Mouse (Mus musculus) frontal cortex, adult 2 months (tissue): ENCODE data around the gene Pxmp4. TPM values are rescaled to one million over a fixed set of nuclear protein-coding genes. Genes with fewer than 3 reads are reported as not detected.
A peak's percentile ranks its signal among the peaks of the same experiment; 100 is the strongest.

Experiments used
- DNase-seq, 2 experiments: peaks; one replicate each; pipeline ENCODE4 v3.0.0; 2022; ENCODE audit warnings: low spot score in 1 of 2; ENCODE audit errors: extremely low spot score in 1 of 2
- polyA plus RNA-seq: library from polyadenylated mRNA; depleted of rRNA; stranded (reverse); fragments of >200 nt; gene quantifications from 2 replicates; pipeline ENCODE4 v1.2.3, GENCODE M21; 2012

The Pxmp4 gene
- polyA plus RNA-seq, 1 experiment = 18.6 TPM

DNA sequence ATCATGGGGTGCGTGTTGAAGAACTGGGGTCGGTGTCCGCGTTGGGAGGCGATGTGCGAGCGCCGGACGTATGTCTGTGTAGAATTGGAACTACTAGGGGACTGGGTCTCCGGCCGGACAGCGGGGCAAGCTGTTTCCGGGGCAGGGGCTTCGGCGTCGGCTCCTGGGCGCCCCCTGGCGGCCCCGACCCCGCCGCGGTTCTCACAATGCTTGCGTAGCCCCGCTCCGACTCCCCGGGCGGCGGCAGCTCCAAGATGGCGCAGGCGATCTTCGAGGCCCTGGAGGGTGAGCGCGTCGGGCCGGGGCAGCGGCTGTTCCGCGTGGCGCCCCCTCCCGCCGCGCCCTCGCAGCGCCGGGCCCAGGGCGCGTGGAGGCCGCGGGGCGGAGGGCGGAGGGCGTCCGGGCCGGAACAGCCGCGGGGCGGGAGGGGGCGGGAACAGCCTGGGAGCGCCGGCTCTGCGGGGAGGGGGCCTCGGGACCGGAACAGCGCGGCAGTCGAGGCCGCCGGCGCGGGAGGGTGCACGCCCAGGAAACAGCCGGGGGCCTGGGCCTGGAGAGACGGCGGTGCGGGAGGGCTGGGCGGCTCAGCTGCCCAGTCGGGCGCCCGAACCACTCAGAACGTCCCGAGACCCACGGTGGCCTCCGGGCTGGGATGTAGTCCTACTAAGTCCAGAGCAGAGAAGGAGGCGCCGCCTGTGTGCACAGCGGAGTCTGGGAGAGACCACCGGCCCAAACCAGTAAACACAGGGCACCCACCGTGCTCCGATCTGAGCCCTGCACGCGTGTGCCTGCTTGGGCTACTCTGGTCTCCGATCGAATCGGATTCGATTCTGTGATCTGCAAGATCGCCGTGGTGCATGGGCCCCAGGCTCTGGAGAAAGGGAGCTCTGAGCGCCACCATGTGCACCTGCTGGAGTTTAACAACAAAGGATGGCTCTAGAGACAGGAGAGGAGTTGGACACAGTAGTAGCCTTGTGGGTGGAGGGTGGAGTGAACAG lies 9.9 kb upstream of the Pxmp4 start, which contains the start of the genes Zfp341 and 4930519P11Rik:
TSS of gene Zfp341 (plus strand) at position 180 of the 998 bp plus-strand sequence.
TSS of gene 4930519P11Rik (minus strand) at position 320 of the 998 bp plus-strand sequence.
- peak; percentile 76 to 89 for DNase-seq

DNA sequence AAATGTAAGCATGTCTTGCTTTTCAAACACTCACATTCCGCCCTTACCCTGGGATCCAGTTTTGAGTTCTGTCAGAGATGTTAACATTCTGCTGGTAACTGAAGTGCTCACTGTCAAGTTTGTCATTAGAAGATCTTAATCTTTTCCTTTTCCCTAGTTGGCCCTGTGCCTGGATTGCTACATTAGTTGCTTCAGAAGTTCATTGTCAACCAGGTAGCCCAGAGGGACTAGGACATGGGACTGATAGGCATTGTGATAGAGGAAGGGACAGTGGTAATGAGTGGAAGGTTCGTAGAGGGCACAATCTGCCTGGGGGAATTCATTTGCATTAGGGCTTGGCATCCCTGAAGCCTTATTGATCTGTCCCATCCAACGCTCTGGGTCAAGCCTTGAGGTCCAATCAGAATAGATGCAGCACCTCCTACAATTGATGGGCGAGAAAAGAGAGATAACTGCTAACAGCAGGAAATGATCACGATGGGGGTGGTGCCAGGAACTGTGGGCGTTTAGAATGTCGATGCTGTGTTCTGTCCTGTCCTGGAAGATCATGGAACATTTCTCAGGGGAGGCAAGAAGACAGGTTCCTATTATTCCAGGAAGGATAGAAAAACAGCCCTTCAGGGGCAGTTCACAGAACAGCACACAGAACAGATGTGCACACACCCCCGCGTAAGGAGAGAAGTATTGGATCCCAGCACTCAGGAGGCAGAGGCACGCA lies 5.7 kb upstream of the Pxmp4 start:
- DNase-seq = no peak

DNA sequence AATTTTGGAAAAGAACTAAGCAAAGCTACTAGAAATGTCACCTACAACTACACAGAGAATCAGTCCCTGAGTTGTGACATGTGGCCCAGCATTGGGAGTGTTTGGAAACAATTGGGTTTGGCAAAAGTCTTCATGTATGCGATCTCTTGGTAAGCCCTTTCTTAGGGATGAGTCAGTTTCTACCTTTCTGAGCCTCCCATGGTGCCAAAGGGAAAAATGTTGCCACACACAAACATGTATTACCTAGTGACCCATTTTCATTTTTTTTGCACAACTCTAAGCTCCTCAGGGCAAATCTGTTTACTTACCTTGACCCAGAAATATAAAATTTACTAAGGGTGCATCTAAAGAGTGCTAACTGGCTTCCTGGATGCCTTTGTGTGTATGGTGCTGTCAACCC lies 3.5 kb upstream of the Pxmp4 start:
- DNase-seq = no peak

DNA sequence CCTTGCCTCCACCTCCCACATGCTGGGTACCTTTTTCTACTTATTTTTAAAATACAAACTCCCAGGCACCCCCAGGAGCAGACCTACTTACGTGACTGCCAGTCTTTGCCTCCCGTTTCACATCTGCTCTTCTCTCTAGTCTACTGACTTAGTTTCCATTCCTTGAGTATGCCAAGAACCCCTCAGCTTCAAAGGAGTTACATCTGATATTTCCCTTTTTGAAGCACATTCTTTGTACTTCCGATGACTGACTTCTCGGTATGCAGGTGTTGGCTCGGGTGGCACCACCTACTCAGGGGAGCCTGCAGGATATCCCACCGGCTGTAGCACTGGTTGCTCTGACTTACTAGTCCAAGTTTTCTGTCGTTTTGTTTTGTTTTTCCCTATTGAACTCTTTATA lies 648 bp upstream of the Pxmp4 start:
- no peak for DNase-seq

DNA sequence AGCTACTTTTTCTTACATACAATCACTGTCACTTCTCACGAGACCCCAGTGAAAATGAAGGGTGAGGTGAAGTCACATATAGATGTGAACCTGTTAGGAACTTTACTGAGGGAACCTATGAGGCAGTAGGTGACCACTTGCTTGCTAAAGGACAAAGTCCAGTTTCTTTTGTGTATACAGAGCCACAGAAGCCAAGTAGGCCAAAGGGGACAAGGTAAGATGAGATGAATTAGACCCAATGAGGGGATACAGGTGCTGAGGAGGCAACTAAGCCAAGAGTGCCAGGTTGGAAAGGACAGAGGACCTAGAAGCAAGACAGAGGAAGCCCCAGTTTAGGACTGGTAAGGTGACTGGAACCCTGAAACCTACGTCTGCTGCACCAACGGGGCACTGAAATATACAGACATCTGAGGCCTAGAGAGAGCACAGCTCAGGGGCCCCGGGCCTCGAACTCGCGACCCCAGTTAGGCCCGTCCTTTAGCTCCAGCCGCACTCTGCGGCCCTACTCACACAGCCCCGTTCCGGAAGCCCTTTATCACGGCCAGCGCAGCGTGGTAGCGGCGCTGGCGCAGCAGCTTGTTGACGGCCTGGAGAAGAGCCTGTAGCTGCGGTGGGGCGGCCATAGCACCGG lies 386 bp downstream of the Pxmp4 start:
- DNase-seq = no peak

DNA sequence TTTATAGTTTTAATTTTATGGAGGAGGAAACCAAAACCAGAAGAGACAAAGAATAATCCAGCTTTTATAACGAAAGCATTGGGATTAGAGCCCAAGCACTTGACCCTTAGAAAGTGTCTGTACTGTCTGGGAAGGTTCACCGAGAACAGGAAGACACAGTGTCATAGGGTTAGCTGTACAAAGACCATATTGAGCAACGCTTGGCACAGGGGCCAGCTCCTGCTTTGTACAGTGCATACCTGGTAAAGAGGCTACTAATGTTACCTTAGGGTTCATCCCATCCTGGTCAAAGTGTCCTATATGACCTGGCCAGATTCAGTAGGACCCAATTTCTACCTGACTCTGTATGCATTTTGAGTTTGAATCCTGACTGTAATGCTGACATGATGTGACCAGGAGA lies 2.2 kb downstream of the Pxmp4 start:
- no peak for DNase-seq

DNA sequence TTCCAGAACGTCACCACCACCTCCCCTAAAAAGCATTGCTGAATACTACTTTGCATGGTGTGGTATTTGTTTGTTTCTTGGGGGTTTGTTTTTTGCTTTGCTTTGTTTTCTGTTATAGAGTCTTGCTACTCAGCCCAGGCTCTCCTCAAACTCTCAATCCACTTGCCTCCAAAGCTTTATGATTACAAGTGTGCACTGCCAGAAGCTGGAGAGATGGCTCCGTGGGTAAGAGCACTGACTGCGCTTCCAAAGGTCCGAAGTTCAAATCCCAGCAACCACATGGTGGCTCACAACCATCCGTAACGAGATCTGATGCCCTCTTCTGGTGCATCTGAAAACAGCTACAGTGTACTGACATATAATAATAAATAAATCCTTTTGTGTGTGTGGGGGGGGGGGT lies 2.9 kb downstream of the Pxmp4 start:
- DNase-seq = no peak

DNA sequence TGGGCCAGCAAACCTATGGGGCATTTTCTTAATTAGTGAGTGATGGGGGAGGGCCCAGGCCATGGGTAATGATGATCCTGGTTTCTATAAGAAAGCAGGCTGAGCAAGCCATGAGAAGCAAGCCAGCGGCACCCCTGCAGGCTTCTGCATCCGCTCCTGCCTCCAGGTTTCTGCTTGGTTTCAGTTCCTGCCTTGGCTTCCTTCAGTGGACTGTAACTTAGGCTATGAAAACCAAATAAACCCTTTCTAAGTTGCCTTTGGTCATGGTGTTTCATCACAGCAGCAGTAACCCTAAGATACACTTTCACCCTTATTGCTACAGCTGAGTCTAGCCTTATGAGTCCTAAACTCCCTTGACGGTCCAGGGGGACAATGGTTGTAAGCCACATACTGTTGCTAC lies 6.1 kb downstream of the Pxmp4 start:
- DNase-seq = no peak

DNA sequence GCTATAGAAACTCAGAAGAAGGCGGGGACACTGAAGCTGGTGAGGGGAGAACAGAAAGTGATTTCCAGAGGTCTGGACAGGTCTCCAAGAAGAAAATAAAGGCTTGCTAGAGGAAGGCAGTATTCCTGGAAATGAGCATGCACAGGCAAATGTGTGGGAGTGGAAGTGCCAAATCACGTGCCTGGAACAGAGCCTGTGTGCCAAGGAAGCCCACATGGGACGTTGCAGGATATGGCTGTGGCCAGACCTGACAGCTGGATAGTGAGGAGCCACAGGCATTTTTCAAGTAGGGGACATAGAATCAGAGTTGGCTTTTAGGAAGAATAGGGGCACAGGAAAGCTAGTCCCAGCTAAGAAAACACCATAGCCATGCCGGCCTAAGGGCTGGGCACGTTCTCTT lies 7.7 kb downstream of the Pxmp4 start:
- DNase-seq = no peak

DNA sequence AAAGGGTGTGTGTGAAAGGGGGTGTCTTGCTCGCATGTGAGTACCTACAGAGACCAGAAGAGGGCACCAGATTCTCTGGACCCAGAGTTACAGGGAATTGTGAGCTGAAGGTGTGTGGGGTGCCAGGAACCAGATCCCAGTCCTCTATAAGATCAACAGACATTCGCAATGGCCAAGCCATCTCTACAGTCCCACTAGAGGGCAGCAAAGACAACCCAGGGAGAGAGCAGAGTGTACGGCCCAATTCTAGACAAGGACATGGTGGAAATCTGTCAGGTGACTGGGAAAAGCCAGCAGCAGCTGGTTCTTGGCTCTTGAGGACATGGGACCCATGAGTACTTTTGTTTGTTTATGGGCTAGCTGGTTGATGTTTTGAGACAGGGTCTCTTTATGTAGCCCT lies 10.5 kb downstream of the Pxmp4 start:
- DNase-seq = no peak

DNA sequence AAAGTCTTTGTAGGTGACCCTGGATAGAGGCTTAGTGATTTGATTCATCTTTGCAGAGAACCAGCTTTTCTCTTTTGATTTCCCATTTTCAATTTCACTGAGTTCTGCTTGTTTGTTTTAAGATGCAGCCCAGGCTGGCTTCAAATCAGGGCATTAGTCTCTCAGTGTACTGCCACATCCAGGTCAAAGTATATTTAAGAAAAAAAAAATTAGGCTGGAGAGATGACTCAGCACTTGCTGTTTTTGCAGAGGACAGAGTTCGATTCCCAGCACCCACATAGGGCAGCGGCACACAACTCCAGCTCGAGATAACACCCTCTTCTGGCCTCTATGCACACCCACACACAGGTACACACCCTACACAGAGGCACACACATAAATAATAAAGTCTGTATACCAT lies 12.3 kb downstream of the Pxmp4 start:
- no peak for DNase-seq

DNA sequence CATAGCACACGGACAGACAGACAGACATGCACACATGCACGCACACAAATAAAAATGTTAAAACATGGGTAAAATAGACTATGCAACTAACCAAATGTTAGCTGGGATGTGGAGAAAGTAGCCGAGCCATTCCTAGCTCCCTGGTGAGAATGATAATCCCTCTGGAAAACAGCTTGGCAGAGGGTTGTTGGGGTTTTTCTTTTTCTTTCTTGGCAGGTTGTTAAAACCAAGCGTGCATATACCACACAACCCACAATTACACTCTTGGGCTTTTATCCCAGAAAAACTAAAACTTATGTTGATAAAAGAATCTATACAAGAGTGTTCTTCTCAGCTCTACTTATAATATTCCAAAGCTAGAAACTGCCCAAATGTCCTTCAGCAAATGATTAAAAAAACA lies 14.5 kb downstream of the Pxmp4 start:
- peak in 1 of 2 experiments; percentile 63 for DNase-seq

DNA sequence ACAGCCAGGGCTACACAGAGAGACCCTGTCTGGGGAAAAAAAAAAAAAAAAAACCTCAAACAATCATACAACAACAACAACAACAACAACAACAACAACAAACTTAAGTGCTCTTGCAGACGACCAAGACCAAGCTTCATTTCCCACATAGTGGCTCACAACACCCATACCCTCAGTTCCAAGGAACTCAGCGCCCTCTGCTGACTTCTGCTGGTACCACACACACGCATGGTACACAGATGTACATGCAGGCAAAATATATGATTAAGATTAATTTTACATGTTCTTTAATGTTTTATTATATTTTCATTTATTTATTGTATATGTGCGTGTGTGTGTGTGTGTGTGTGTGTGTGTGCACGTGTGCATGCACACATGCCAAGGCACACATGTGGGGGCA lies 17.1 kb downstream of the Pxmp4 start:
- peak in 1 of 2 experiments; percentile 47 for DNase-seq

DNA sequence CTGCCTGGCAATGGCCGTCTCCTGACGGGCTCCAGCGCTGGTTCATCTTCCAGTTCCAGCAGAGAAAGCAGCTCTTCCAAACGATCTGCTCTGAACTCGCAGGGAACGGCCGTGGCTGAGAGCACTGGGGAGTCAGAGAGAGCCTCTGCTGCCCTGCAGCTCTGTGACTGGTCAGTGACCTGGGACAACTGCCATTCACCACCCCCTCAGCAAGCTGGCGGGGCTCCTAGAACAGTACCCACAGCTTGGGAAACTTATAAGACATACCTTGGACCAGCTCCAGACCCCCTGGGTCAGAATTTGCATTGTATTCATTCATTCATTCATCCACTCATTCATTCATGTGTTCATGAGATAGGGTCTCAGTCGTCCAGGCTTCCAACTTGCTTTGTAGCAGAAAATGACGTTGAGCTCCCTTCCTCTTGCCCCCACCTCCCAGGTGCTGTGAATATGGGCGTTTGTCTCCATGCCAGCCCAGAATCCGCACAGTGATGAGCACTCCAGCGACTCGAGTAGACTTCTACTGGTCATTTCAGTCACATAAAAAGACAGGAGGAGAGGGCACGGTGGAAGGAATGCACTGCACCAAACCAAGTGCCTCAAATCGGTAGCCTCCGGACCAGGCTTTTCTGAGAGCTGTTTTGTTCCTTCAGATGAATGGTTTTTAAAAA lies 18.4 kb downstream of the Pxmp4 start:
- DNase-seq = no peak

DNA sequence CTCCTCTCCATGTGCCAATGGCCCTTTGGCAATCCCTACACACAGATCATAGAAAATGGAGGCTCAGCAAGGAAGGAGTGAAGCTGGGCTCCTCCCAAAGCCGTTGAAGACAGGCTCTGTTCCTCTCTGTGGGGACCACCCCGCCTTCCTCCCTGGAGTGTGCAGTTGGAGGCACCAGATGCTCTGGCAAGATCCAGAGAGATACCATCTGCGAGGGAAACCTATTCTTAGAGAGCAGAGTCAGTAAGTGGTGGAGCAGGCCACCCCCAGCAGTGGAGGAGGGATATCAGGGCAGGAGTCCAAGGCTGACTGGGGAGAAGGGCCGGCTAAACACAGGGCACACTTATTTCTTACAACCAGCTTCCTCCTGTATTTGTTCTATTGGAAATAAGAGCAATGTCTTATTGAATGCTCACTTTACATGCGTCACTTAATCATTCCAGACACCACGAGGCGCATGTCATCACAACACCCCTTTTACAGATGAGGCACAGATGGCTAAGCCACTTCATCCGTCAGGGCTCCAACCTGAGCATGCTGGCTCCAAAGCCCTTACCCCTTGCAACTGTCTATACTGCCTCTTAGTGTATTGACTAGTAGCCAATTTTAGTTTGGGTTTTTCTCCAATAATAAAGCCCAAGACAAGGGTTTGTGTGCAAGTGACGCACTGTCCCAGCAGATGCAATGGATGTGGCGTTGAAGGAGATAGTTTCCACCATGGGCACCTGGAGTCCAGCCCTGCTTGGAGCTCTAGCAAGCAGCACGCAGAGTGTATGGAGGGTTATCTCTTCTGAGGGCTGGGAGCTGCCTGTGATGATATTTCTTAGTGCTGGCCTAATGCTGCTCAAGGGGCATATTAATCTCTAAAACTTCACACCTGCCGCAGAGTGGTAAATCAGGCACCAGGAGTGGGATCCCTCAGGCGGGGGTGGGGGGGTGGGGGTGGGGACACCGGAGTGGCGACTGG lies 19.3 kb downstream of the Pxmp4 start:
- DNase-seq = peak; percentile 95

DNA sequence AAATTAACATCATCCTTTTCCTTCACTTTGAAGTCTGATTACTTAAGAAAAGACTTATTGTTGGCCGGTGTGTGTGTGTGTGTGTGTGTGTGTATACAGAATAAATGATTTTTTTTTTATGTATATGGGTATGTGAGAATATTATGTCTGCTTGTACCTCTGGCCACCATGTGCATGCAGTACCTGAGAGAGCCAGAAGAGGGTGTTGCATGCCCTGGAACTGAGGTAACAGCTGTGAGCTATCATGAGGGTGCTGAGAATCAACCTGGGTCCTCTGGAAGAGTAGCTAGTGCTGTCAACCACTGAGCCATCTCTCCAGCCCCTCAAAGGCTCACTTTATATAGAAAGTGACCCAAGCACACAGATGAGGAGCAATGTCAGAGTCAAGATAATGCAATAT lies 22.1 kb downstream of the Pxmp4 start:
- DNase-seq = no peak

DNA sequence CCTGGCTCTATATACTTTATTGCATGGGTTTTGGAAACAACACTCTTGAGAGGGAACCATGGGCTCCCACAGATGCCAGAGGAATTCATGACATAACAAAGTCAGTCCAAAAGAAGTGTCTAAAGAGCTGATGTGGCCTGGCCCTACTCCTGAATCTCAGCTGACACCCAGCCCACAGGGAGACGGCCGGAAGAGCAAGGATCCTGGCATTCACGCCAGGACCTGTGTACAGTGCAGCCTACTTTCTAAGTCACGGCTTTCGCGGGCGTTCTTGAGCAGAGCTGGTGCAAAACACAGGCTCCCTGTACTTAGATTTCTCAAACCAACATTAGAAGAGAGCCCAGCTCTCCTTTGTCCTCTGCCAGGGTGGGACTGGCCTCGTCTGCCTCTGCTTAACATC lies 22.9 kb downstream of the Pxmp4 start:
- no peak for DNase-seq

DNA sequence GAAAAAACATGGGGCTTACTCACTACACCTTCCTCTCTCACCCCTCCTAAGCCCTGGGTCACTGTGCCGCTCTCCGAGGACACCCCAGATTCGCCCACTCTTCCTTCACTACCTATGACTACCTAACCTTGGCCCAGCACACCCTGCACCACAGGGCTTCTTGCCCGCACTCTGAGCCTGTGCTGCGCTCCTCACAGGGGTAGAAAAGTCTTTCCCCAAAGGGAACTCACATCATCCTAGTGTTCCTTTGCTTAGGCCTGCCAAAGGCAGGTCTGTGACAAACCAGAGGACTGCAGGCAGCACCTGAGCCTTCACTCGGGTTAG lies 25.8 kb downstream of the Pxmp4 start:
- DNase-seq = no peak

DNA sequence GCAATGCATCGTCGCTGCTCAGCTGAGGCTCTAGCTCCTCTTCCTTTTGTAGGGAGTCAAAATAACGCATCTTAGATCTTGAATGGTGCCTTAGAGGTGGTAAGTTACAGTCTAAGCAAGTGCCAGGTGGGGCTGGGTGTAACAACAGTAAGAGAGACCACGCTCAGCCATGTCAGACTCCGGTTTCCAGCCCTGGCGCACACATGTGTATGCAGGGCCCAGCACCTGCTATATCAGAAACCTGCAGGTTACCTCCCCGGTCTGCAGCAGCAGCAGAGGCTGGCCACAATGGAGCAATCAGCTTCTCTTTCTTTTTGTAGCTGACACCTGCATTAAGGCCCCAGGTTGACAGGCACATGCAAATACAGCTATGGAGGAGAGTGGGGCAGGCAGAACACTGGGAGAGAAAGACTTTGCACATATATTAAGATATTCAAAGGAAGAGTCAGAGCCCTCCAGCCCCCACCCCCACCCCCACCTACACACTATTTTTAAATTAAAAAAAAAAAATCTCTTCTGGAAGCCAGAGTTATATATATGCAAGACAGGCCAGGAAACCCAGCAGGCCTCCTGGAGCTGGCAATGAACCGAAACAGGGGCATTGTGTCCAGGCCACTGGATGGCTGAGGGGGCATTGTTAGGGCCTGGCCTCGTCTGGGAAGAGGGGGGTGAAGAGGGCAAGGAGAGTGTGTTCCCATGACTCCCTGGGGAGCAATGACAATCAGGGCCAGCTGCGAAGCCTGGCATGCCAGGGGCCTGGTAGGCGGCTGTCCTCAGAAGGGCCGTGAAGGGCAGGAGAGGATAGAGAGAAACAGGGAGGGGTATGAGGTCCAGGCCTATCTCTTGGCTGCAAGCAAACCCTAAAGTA lies 26.4 kb downstream of the Pxmp4 start:
- no peak for DNase-seq
